Mouse (Mus musculus): ENCODE measurements around the gene Cd37. TPM values are rescaled to one million over a fixed set of nuclear protein-coding genes. Genes with fewer than 3 reads are reported as not detected.

Cd37 gene
- polyA plus RNA-seq, 1 experiment from 2014 or later = 1.4 TPM

DNA sequence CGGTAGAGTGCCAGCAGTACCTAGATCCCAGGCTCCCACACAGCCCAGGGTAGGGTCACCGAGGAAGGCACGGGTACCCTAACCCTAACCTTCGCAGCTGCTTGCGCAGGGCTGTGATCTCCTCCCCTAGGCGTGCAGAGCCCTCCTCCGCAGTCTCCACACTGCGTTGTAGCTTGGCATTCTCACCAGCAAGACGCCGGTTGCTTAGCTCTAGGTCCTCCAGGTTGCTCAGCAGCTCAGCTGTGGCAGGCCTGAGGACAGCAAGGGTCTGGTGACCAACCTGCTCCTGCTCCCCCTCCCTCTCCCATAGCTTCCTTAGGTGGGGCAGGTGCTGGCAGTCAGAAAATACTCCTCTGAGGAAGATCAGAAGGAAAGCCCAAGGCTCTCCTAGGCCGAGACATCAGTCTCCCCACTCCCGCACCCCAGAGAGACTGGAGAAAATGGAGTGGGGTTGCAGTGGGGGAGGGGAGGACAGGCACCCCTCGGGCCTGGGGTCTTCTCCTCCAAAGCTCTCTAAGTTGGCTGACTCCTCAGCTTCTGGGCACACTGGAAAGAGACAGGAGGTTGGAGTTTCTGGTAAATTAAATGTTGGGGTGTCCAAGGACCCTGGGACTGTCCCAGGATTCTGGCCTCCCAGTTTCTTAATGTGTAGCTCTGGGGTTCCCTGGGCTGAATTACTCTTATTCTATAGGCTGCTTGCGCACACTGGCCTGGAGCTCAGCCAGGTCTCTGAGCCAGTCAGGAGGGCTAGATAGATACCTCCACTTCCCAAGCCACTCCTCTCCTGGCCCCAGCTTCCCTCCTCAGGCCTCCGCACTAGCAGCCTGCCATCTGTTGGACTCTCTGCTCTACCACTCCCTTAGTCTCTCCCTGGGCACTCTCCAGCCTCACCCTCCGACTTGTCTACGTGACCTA, 44.8 kb downstream of the Cd37 start:
- no peaks in the 10 kb centered on the region for H3K36me3 ChIP-seq
- H3K4me3 ChIP-seq = no peak overlapping the region
- no peak for ATAC-seq (ENCODE audit: low FRiP score, low read depth)
- no peaks in the 10 kb centered on the region for H3K9me3 ChIP-seq
- no peak overlapping the region for H3K27ac ChIP-seq (replicated peaks)
- 0 out of 2 replicates have a peak, but pooled peaks cover 9% of the 10 kb centered on the region for H3K4me1 ChIP-seq (replicated peaks)
- 0 out of 2 replicates have a peak, but pooled peaks cover 3% of the 10 kb centered on the region for H3K27me3 ChIP-seq
- H3K9ac ChIP-seq = no peak overlapping the region
- 71% methylated on average over 17 of the region's 17 CpGs for WGBS
- H3K4me2 ChIP-seq = no peak overlapping the region

GRCm38 (mm10) chr7:45193406-45193805, 45.5 kb downstream of the Cd37 start:
- Histone ChIP-seq H3K4me2 (no peak overlapping the region), H3K9ac (no peak overlapping the region), H3K36me3 (no peaks in the 10 kb centered on the region), H3K4me3 (no peak overlapping the region), H3K27ac (replicated peaks) (no peak overlapping the region), H3K4me1 (replicated peaks) (0 out of 2 replicates have a peak, but pooled peaks cover 9% of the 10 kb centered on the region), H3K27me3 (0 out of 2 replicates have a peak, but pooled peaks cover 4% of the 10 kb centered on the region), H3K9me3 (no peaks in the 10 kb centered on the region)
- WGBS = 74% methylated on average over 5 of the region's 5 CpGs
- no peak for ATAC-seq (ENCODE audit: low FRiP score, low read depth)

DNA sequence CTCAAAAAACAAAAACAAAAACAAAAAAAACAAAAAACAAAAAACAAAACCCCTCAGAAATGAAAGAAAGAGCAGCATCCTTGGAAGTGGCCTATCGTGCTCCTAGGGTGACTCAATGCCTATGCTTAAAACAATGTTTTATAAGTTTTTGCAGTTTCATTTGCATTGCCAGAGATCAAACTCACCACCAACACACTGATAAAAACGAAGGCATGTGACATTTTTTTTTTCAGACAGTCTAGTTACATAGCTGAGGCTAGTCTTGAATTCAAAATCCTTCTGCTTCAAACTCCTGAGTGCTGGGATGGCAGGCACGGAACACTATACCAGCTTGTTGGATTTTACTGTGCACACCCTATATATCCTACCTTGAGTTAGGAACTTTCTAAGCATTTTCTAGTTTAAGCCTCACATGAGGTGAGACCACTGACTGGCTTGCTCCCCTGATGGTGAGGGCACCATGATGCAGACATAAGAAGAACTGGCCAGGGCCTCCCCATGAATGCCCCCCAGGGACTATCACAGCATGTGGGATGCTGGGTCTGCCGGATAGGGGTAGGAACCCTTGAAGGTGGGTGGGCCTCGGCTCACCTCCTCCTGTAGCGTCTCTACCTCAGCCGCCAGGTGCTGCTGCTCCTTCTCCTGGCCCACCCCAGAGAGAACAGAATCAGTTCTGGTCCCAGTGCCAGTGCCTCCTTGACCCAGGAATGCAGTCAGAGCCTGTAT, 46.2 kb downstream of the Cd37 start:
- 85% methylated on average over 7 of the region's 7 CpGs for WGBS
- H3K36me3 ChIP-seq = no peaks in the 10 kb centered on the region
- H3K27me3 ChIP-seq = 0 out of 2 replicates have a peak, but pooled peaks cover 9% of the 10 kb centered on the region
- H3K4me2 ChIP-seq = no peak overlapping the region
- no peak for ATAC-seq (ENCODE audit: low FRiP score, low read depth)
- H3K27ac ChIP-seq (replicated peaks) = no peak overlapping the region
- no peak overlapping the region for H3K4me3 ChIP-seq
- no peaks in the 10 kb centered on the region for H3K9me3 ChIP-seq
- H3K4me1 ChIP-seq (replicated peaks) = 0 out of 2 replicates have a peak, but pooled peaks cover 3% of the 10 kb centered on the region
- H3K9ac ChIP-seq = no peak overlapping the region

DNA sequence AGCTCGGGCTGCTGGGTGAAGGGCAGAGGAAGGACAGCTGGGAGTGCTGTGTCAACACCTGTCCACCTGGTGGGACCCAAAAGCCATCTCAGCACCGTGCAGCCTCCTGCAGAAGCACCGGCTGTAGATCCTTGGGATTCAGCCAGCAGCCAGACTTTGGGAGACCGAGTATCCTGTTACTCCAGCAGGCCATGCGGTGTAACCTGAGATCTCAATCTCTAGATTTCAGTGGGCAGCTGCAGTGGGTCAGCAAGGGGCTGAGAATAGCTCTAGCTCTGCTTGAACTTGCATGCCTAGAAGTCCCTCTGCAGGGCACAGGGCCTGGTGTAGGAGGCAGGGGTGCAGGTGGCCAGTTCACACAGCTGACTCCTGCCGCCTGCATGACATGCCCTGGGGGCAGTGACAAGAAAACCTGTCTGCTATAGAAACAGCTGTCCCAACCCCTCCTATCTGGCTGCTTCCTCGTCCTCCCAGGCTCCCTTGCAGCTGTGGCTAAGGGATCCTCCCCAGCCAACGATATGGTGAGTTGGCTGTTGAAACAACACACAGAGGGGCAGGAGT, 47.0 kb downstream of the Cd37 start:
- 24% methylated on average over 8 of the region's 8 CpGs for WGBS
- no peak overlapping the region for H3K9ac ChIP-seq
- H3K27ac ChIP-seq (replicated peaks) = no peak overlapping the region
- 0 out of 2 replicates have a peak, but pooled peaks cover 9% of the 10 kb centered on the region for H3K27me3 ChIP-seq
- H3K36me3 ChIP-seq = no peaks in the 10 kb centered on the region
- H3K9me3 ChIP-seq = no peaks in the 10 kb centered on the region
- H3K4me3 ChIP-seq = no peak overlapping the region
- no peak overlapping the region for H3K4me2 ChIP-seq
- ATAC-seq (ENCODE audit: low FRiP score, low read depth) = no peak
- H3K4me1 ChIP-seq (replicated peaks) = 0 out of 2 replicates have a peak, but pooled peaks cover 3% of the 10 kb centered on the region

DNA sequence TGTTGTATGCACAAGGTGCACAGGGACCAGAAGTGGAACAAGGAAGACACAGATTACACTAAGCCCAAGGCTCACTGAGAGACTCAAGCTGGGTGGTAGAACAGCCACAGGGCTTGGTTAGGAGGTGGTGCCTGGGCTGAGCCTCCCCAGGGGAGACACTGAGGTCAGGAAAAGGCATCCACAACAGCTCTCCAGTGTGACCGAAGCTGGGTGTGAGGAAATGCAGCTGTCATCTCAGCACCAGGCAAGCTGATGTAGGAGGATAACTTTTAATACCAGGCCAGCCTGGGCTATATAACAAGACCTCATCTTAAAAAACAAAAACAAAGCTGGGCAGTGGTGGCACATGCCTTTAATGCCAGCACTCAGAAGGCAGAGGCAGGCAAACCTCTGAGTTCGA, 47.8 kb downstream of the Cd37 start:
- Histone ChIP-seq H3K9me3 (no peaks in the 10 kb centered on the region), H3K36me3 (no peaks in the 10 kb centered on the region), H3K4me1 (replicated peaks) (0 out of 2 replicates have a peak, but pooled peaks cover 3% of the 10 kb centered on the region), H3K27ac (replicated peaks) (no peak overlapping the region), H3K27me3 (0 out of 2 replicates have a peak, but pooled peaks cover 14% of the 10 kb centered on the region), H3K4me2 (no peak overlapping the region), H3K4me3 (no peak overlapping the region), H3K9ac (no peak overlapping the region)
- ATAC-seq (ENCODE audit: low FRiP score, low read depth) = no peak
- WGBS = 64% methylated on average over 2 of the region's 2 CpGs

GRCm38 (mm10) chr7:45190186-45190585, 48.7 kb downstream of the Cd37 start:
- no peaks in the 10 kb centered on the region for H3K9me3 ChIP-seq
- ATAC-seq (ENCODE audit: low FRiP score, low read depth) = no peak
- peaks cover 23% of the 10 kb centered on the region; the same call in 1 of the 2 replicates for H3K27me3 ChIP-seq
- no peak overlapping the region for H3K27ac ChIP-seq (replicated peaks)
- H3K9ac ChIP-seq = no peak overlapping the region
- H3K36me3 ChIP-seq = no peaks in the 10 kb centered on the region
- no peak overlapping the region for H3K4me2 ChIP-seq
- no peak overlapping the region for H3K4me3 ChIP-seq
- H3K4me1 ChIP-seq (replicated peaks) = 0 out of 2 replicates have a peak, but pooled peaks cover 3% of the 10 kb centered on the region
- WGBS = 90% methylated on average over 6 of the region's 6 CpGs

DNA sequence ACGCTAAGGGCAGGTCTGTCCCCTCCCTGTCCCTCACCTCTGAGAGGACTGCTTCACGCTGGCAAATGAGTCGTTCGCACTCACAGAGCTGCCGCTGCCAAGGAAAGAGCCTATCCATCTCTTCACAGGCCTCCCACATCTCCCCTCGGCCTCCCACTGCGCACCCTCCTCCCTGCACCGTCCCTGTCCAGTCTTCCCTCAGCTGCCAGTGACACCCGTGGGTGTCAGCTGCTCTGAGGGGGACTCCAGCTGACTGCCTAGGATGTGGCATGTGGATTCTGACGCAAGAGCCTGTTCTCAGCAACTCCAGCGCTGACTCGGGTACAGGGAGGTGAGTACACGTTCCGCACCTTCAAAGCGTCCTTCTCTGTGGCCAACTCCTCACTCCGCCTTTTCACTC, 49.3 kb downstream of the Cd37 start:
- 0 out of 2 replicates have a peak, but pooled peaks cover 3% of the 10 kb centered on the region for H3K4me1 ChIP-seq (replicated peaks)
- no peak overlapping the region for H3K4me3 ChIP-seq
- 53% methylated on average over 16 of the region's 16 CpGs for WGBS
- H3K27ac ChIP-seq (replicated peaks) = no peak overlapping the region
- H3K9ac ChIP-seq = no peak overlapping the region
- no peak overlapping the region for H3K4me2 ChIP-seq
- no peaks in the 10 kb centered on the region for H3K36me3 ChIP-seq
- no peaks in the 10 kb centered on the region for H3K9me3 ChIP-seq
- H3K27me3 ChIP-seq = peaks cover 24% of the 10 kb centered on the region; the same call in 1 of the 2 replicates
- no peak for ATAC-seq (ENCODE audit: low FRiP score, low read depth)

GRCm38 (mm10) chr7:45185921-45186320, 53.0 kb downstream of the Cd37 start:
- ATAC-seq (ENCODE audit: low FRiP score, low read depth) = no peak

DNA sequence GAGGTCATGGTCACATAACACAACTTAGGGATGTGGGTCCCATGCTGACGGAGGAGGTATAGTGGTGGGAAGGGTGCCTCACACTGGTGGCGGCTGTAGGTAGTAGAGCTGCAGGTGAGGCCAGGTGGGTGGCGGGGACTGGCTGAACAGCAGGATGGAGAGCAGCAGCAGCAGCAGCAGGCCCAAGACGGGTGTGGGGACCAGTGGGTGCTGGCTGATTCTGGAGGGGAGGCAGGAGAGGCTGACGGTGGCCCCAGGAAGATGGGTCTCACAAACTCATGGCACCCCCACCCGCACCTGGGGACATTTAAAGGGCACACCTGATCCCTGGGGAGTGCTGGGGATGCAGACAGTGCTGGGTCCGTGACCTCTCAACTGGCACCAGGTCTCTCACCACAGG, 55.2 kb downstream of the Cd37 start:
- Histone ChIP-seq H3K36me3 (no peaks in the 10 kb centered on the region), H3K9me3 (no peaks in the 10 kb centered on the region), H3K4me2 (no peak overlapping the region), H3K9ac (no peak overlapping the region), H3K4me1 (replicated peaks) (peaks cover 18% of the 10 kb centered on the region), H3K27ac (replicated peaks) (no peak overlapping the region), H3K27me3 (peaks cover 81% of the 10 kb centered on the region), H3K4me3 (no peak overlapping the region)
- WGBS = 68% methylated on average over 7 of the region's 7 CpGs
- no peak for ATAC-seq (ENCODE audit: low FRiP score, low read depth)

More at GRCm38 (mm10) chr7:45185921-45186320, 53.0 kb downstream of the Cd37 start:
- Histone ChIP-seq H3K27ac (replicated peaks) (no peak overlapping the region), H3K9me3 (no peaks in the 10 kb centered on the region), H3K36me3 (no peaks in the 10 kb centered on the region), H3K4me1 (replicated peaks) (peaks cover 17% of the 10 kb centered on the region), H3K27me3 (peaks cover 61% of the 10 kb centered on the region), H3K9ac (no peak overlapping the region), H3K4me3 (no peak overlapping the region), H3K4me2 (no peak overlapping the region)
- WGBS = 71% methylated on average over 7 of the region's 7 CpGs
